Mouse (Mus musculus): ENCODE data around the gene Omp. TPM values are rescaled to one million over a fixed set of nuclear protein-coding genes. Genes with fewer than 3 reads are reported as not detected.

Omp gene
- total and polyA plus RNA-seq, 3 experiments: 0.08 TPM; not detected in 2

DNA sequence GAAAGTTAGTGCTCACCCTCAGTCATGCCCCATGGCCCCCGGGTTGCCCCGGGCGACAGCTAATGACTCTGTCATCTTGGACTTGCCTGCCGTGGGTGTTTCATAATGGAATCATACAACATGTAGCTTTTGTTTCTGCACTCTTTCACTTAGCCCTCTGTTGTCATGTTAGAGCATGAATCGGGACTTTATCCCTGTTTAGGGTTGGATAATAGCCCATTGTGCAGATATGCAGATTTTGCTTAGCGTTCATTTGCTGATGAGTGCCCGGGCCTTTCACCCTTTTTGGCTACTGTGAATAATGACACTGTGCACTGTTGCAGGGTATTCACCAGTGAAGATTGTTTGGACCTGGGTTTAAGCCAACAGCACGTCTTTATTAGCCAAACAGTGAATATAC, 41.3 kb upstream of the Omp start:
- in situ Hi-C loops (cut with MboI; ENCODE audit: low pct_ligation_motif_present, low pct_unique_long_range_greater_than_20kb, low sequenced_read_pairs): no loop called here

DNA sequence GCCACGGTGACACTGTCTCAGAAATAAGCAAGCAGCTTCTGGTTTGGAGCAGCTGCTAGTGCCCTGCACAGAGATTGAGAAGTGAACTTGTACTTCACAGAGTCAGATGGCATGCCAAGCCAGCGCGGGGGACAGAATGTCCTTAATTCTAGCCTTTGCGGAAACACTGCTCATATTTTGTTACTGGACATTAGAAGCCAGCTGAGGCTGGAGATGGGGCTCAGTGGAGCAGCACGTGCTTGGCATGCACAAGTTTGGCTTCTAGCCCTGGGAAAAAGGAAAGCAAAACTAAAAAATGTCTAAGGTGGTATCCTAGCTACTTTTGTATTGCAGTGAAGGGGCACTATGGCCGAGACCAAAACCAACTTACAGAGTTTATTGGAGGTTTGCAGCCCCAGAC, 40.0 kb upstream of the Omp start:
- TF ChIP-seq MYC (IDR thresholded peaks at IDR 0.05; ENCODE audit: low read depth, low read length) (no peak), MXI1 (IDR thresholded peaks at IDR 0.05; ENCODE audit: low read depth, low read length) (no peak), RCOR1 (conservative IDR thresholded peaks at IDR 0.05; ENCODE audit: low read depth, low read length) (no peak), ZKSCAN1 (IDR thresholded peaks at IDR 0.05; ENCODE audit: borderline replicate concordance, low read depth, low read length) (no peak), GABPA (IDR thresholded peaks at IDR 0.05; ENCODE audit: insufficient replicate concordance, low read depth, low read length) (no peak), SIN3A (IDR thresholded peaks at IDR 0.05; ENCODE audit: low read length) (no peak), USF2 (conservative IDR thresholded peaks at IDR 0.05; ENCODE audit: low read depth, low read length) (no peak), IRF4 (IDR thresholded peaks at IDR 0.05; ENCODE audit: low read depth, low read length) (no peak), USF1 (IDR thresholded peaks at IDR 0.05; ENCODE audit: low read depth, low read length) (no peak), JUN (IDR thresholded peaks at IDR 0.05; ENCODE audit: insufficient read depth, low read depth, low read length) (no peak), MAFK (IDR thresholded peaks at IDR 0.05; ENCODE audit: insufficient replicate concordance, low read length) (no peak), CHD1 (IDR thresholded peaks at IDR 0.05; ENCODE audit: low read depth, low read length) (no peak), MAX (IDR thresholded peaks at IDR 0.05; ENCODE audit: low read length) (no peak), ETS1 (conservative IDR thresholded peaks at IDR 0.05; ENCODE audit: low read depth, low read length) (no peak), POLR2A (IDR thresholded peaks at IDR 0.05; ENCODE audit: low read depth, low read length) (no peak), E2F4 (IDR thresholded peaks at IDR 0.05; ENCODE audit: insufficient replicate concordance, low read depth, low read length) (no peak), NRF1 (IDR thresholded peaks at IDR 0.05; ENCODE audit: low read depth, low read length) (no peak), BHLHE40 (IDR thresholded peaks at IDR 0.05; ENCODE audit: low read depth, low read length) (no peak), ZMIZ1 (IDR thresholded peaks at IDR 0.05; ENCODE audit: low read depth, low read length) (no peak)
- dilution Hi-C loops (cut with MboI; ENCODE audit: extremely low pct_ligation_motif_present, extremely low pct_unique_long_range_greater_than_20kb, low sequenced_read_pairs): no loop called here

More for the DNA sequence above, 41.3 kb upstream of the Omp start:
- dilution Hi-C loops (cut with MboI; ENCODE audit: extremely low pct_ligation_motif_present, extremely low pct_unique_long_range_greater_than_20kb, low sequenced_read_pairs): no loop called here
- no peak overlapping the region for H3K4me3 ChIP-seq (replicated peaks in 1 of 3; ENCODE audit: low read depth in 2 of 3, low read length in 2 of 3, poor library complexity in 1 of 3)
- no peaks in the 10 kb centered on the region for H3K36me3 ChIP-seq (replicated peaks in 1 of 2; ENCODE audit: control insufficient read depth in 1 of 2, insufficient read depth in 1 of 2, low read length in 1 of 2)
- DNase-seq (ENCODE audit: extremely low read depth): no peak
- no peaks in the 10 kb centered on the region for H3K27me3 ChIP-seq (replicated peaks)
- TF ChIP-seq SIN3A (IDR thresholded peaks at IDR 0.05; ENCODE audit: low read length) (no peak), SMC3 (IDR thresholded peaks at IDR 0.05; ENCODE audit: low read depth, low read length) (no peak), E2F4 (IDR thresholded peaks at IDR 0.05; ENCODE audit: insufficient replicate concordance, low read depth, low read length) (no peak), NRF1 (IDR thresholded peaks at IDR 0.05; ENCODE audit: low read depth, low read length) (no peak), RAD21 (IDR thresholded peaks at IDR 0.05; ENCODE audit: low read depth, low read length) (no peak)
- H3K4me1 ChIP-seq (ENCODE audit: control insufficient read depth in 1 of 2, insufficient read depth in 2 of 2): no peaks in the 10 kb centered on the region
- H3K27ac ChIP-seq (ENCODE audit: insufficient read depth, low read depth): no peak overlapping the region
- no peak overlapping the region for H3K9ac ChIP-seq (ENCODE audit: insufficient read depth, low read depth)
- H3K79me2 ChIP-seq (replicated peaks; ENCODE audit: control insufficient read depth, extremely low read depth, insufficient read depth, poor library complexity, severe bottlenecking): no peaks in the 10 kb centered on the region
- no peak overlapping the region for H3K4me2 ChIP-seq (ENCODE audit: insufficient read depth, low read depth, poor library complexity, severe bottlenecking)
- H3K9me3 ChIP-seq (replicated peaks; ENCODE audit: low read length): no peaks in the 10 kb centered on the region

More for the DNA sequence above, 40.0 kb upstream of the Omp start:
- in situ Hi-C loops (cut with MboI; ENCODE audit: low pct_ligation_motif_present, low pct_unique_long_range_greater_than_20kb, low sequenced_read_pairs): no loop called here
- no peaks in the 10 kb centered on the region; a peak in 1 of 4 replicates for H3K4me1 ChIP-seq (ENCODE audit: control insufficient read depth in 1 of 2, insufficient read depth in 2 of 2)
- H3K79me2 ChIP-seq (replicated peaks; ENCODE audit: control insufficient read depth, extremely low read depth, insufficient read depth, poor library complexity, severe bottlenecking): no peaks in the 10 kb centered on the region
- no peaks in the 10 kb centered on the region for H3K27me3 ChIP-seq (replicated peaks)
- no peak overlapping the region for H3K4me3 ChIP-seq (replicated peaks in 1 of 3; ENCODE audit: low read depth in 2 of 3, low read length in 2 of 3, poor library complexity in 1 of 3)
- H3K4me2 ChIP-seq (ENCODE audit: insufficient read depth, low read depth, poor library complexity, severe bottlenecking): no peak overlapping the region
- no peak for DNase-seq (ENCODE audit: extremely low read depth)
- no peak overlapping the region for H3K27ac ChIP-seq (ENCODE audit: insufficient read depth, low read depth)
- H3K9me3 ChIP-seq (replicated peaks; ENCODE audit: low read length): no peaks in the 10 kb centered on the region
- no peaks in the 10 kb centered on the region for H3K36me3 ChIP-seq (replicated peaks in 1 of 2; ENCODE audit: control insufficient read depth in 1 of 2, insufficient read depth in 1 of 2, low read length in 1 of 2)
- H3K9ac ChIP-seq (ENCODE audit: insufficient read depth, low read depth): no peak overlapping the region
